Mouse (Mus musculus): Measurements from ENCODE around the gene Dnali1.

DNA sequence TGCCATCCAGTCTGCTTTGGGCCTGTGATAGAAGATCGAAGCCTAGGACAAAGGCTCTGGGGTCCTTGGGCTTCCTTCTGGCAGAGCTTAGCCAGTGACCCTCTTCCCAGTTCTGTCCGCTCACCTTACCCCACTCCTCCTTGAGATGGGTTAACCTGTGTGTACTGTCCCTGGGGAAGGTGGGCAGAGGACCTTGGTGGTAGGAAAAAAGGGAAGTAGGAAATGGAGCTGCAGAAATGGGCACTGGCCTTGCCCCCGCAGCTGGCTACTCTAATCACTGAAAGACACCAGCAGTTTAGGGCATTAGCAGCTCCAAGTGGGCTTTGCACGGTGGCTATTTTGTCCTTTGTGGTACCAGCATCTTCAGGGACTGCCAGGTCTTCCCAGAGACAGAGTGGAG lies 49.6 kb upstream of the Dnali1 start:
- TF ChIP-seq CTCF (IDR thresholded peaks at IDR 0.05; ENCODE audit: low read depth, low read length) (no peak), POLR2A (IDR thresholded peaks at IDR 0.05; ENCODE audit: borderline replicate concordance, low read depth, low read length) (no peak)

All from bone marrow macrophage, adult 2 months (primary cell).